Mouse (Mus musculus) gastrocnemius, adult 18-20 months (tissue): ENCODE data around the gene Clnk. TPM values are rescaled to one million over a fixed set of nuclear protein-coding genes. Genes with fewer than 3 reads are reported as not detected.

ENCODE experiments used
- DNase-seq: peaks from one replicate; pipeline ENCODE4 v3.0.0; 2021; ENCODE audit warnings: low spot score
- total RNA-seq, 2 experiments: library from RNA; stranded (reverse); gene quantifications; 2 replicates each; pipeline ENCODE4 v1.2.3; 2021

Gene Clnk
- total RNA-seq, 2 experiments from 2014 or later = not detected

DNA sequence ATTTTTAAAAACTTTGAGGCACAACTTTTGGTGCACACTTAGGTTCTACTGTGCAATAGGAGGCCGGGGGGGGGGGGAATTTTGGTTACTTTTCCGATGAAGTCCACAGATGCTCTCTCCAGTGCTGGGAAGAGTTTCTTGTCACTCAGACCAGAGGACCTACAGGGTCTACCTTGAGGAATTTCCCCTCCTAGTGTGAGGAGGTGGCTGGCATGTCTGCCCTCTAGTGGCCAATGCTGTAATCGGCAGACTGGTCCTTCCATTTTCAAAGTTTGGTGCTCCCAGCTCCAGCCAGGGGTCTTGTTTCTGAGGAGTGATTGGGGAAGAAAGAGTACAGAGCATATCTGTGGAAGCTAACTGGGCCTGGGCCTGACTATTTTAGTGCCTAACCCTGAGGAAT is 121.7 kb downstream of the Clnk start:
- DNase-seq = no peak

DNA sequence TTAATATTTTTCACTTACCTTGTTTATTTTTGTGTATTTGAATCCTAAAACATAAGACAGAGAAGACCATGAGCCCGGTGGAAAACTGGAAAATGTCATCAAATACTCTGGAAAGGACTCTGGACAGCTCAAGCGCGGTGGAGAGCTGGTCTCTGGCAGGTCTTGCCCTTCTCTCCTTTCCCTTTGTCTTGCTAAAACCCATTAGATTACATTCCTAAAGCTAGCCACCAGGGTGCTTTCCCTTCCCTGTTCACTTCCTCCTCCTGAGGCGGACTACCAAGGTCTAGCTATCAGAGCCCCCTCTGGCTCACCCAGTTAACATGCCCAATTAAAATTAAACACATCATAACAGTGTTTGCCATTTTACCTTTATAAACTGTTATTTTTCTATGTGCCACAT is 123.9 kb downstream of the Clnk start:
- DNase-seq = no peak

DNA sequence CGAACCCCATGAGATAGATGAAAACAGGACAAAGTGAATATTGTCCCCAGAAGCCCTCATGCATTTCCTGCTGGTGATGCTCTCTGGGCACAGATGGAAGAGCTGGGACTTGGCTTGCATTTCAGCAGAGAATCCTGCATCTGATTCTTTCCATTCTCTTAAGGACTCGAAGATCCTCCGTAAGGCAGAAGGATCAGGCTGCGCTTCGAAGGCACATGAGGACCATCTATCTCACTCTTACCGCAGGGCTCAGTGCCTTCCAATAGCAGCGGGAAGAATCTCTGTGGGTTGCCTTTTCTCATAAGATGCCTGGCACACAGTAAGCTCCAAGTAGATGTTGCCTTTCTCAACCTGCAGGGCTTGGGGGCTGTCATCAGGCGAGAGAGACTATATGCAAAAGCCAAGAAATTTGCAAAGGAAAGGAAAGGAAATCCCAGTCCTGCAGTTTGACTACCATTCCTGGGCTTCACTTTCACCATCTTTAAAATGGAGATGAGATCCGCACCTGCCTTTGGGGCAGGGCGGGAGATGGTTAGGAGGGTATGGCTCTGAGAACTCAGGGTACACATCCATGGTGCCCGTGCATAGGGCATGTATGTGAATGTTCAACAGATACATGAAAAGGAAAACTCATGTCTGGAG is 167.6 kb downstream of the Clnk start:
- DNase-seq = no peak

DNA sequence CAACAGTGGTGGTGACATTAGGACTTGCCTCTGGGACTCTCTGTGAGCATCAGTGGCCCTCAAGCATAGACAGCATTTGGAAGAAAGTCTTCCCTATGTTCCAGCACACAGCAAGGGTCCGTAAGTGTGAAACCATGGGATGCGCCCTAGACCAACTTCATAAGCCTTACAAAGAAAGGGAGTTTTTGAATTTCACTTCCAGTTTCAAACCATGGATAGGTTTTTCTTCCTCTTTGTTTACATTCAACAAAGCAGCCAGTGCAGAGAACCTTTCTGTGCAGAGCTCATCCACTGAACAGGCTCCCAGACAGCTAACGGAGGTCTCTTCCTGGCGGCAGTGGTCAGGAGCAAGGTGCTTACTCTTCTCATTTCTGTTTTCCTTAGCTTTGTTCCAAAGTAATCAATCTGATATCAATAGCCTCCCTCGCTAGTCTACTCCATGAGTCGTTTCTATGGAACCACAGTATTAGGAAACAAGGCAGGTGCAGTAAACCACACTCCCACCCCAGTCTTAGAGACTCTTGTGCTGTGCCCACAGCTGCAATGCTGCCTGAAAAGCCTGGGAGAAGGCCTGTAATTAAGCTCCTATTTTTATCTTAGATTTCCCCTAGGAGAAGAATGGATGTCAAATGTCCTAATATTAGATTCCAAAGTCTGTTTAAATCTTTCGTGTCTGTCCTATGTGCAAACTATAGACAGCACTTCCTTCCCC is 169.1 kb downstream of the Clnk start:
- DNase-seq = no peak

DNA sequence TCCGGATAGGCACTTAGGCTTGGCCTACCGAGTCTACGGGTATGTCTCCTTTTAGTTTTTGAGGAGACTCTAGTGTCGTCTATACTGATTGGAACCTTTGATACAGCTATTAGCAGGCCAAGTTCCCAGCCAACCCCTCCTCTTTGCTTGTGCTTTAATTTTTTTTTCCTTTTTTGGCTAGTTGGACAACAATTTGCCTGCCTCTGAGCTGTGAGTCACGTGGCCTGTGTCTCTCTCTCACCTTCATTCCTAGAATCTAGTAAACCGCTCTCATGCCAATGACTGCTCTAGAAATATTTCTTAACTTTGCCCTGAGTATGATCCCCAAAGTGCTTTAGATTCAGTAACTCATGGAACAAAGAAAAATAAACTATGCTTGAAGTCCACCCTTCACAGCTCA is 173.7 kb downstream of the Clnk start:
- DNase-seq = no peak

DNA sequence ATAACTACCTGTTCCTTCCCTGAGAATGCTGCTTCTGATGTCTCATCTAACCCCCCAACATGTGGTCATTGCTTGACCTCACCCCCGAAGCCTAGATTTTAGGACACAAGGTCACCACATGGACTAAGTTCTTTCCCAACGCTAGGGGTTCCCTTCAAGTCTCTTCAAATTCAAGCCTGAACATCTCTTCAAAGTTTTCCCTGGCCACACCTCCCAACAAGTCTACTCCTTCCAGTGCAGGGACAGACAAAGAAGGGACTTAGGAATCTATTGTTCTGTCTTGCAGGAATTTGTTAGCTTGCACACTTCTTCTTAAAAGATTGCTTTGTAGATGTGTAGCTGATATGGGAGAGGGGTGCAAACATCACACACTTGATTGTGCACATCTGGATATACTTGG is 174.5 kb downstream of the Clnk start:
- no peak for DNase-seq

DNA sequence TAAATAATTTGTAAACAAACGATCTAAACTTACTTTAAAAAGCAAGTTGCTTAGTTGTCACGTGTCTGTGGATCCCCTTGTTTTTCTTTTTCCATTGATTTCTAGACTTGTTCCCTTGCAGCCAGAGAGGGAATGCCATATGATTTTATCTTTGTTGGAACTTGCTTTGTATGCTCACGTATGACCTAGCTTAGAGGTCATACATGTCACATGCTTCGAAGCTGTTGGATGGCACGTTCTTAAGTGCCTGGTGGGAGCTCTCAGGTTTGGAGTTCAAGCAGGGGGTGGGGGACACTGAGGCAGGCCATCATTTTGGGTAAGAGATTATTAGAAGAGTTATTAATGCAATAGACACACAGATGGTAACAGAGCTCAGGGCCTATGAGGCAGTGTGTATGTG is 178.1 kb downstream of the Clnk start:
- DNase-seq = no peak

DNA sequence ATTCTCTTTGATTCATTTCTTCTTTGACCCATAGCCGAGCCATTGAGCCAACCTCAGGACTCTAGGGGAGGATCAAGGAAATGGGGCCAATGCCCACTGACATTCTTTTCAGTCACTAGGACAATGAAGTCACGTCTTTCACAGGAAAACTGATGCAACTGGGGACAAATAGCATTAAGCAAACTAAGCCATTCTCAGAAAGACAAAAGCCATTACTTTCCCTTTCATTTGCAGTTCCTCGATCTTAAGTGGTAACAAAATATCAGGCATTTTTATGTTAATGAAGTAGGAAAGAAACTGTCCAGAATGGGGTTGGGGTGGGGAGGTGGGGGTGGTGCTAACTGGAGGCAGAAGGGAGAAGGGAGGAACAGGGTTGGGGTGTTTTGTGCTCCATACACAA is 178.6 kb downstream of the Clnk start:
- no peak for DNase-seq

DNA sequence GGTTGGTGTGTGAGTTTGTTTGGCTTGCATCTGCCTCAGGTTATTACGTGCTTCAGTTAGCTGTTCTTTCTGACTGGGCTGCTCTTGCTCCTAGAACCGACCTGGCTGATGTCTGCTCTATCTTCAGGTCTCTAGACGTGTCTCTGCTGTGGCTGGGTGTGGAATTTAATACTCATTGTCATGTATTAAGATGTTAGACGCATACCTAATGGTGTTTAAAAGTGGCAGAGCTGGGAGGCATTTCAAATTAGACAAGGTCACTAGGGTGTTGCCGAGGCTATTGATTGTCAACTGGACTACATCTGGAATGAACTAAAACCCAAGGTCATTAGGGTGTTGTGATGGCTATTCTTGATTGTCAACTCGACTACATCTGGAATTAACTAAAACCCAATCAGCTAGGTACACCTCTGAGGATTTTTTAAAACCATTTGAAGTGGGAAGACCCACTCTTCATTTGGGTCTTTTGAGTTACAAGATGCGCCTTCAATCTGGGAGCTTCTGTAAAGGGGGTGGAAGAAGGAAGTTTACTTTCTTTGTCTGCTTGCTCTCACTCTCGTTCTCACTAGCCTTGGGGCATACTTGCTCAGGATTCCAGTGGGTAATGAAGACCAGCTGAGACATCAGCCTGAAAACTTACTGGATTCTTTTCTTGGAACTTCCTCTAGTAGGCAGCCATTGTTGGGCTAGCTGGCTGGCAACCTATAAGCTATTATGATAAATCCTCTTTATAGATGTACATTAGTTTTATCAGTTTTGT is 179.8 kb downstream of the Clnk start:
- no peak for DNase-seq

DNA sequence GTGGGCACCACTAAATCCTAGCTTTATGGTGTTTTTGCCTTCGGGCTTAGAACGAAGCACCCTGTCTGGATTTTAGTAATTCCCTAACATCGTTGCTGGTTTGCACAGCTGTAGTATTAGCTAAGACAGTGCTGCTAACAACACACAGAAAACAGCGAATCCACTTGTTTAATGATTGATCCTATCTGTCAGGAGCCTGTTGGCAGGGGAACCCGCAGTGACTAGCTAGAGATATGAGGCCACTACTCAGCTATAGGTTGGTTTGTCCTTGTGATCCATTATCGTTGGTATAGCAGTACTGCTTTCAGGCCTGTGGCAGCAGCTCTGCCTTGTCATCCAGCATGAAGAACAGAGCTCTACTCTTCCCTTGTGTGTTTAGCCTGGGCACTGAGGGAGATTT is 183.8 kb downstream of the Clnk start:
- no peak for DNase-seq

DNA sequence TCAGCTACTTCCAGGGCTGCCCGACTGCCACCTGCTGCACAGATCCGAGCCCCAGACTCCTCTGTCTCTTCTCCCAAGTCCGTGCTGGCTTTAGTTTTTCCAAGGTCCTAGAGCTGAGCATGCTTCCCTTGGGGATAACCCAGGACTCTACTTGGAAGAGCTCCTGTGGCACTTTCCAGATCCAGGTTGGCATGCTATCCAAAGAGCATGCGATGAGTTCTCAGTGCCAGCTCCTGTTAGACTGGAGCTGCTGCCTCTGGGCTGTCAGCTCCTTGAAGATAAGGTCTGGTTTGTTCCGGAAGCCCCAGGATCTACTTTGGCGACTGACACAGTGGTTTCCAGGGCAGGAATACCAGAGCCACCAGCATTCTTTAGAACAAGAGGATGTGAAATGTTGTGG is 187.4 kb downstream of the Clnk start:
- DNase-seq = no peak

DNA sequence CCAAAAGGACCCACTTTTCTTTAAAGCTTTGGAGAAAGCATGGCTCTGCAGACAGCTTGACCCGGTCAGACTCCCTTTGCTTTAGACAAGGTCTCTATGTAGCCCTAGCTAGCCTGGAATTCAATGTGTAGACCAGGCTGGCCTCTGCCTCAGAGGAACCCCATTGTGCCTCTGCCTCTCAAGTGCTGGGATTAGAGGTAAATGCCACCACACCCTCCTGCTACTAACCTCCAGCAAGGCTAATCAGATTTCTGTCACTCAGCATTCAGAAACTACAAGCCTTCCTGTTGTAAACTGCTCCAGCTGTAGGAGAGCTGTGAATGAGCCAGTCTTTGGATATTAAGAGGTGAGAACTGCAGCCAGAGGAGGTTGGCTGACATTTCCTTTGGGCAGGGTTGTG is 188.9 kb downstream of the Clnk start:
- DNase-seq = no peak

DNA sequence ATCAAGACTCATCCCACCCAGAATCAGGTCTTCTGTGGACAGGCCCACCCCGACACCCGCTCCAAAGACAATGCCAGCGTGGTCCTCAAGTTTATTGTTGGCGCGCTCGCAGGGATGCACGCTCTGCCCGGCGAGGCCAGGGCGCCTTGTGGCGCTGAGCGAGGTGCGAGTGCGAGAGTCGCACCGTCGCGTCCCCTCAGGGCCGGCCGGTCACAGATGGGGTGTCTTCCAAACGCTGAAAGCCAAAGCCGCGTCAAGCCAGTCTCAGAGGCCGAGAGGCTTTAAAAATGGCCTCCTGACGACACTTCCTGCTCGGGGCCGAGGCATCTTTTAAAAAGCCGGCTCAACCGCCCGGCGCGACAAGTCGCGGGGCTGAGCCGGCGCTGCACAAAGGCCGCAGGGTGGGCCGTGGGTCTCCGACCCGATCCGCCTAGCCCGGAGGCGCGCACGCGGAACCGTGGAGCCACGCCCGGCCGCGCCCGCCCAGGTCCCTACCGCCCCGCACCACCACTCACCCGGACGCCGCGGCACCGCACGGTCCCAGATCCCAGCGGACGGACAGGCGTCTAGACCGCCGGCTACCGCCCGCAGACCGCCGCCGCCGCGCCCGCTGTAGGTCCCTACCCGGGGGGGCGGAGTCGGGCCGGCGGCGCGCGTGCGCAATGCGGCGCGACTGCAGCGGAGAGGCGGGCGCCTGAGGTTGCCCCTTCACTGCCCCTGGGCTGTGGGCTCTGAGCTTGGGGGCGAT is 192.3 kb downstream of the Clnk start, which contains the start of gene Zfp518b:
Gene Zfp518b (minus strand): TSS at position 663 of the 748 bp plus-strand sequence.
- peak; percentile 66 for DNase-seq

DNA sequence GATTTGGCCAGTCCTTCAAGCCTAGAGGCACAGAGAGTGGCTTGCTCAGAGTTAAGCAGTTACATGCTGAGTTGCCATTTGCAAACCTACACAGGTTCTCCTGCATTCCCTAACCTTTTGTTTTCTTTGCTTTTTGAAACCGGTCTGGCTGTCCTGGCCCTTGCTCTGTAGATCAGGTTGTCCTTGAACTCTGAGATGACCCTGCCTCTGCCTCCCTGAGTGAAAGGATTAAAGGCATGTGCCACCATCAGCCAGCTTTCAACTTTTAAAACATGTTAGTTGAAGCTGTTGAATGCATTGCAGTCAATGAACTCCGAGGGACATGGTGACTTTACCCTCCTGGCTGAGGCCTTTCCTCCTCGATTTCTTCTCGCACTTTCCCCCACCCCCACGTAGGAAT is 217.8 kb downstream of the Clnk start:
- no peak for DNase-seq

Other genes with a start within 250 kb of the Clnk start
- gene Zfp518b, start 192.0 kb downstream of the Clnk start, total RNA-seq = 1 to 10 TPM; 2.2 to 2.3 TPM